Mouse (Mus musculus) gastrocnemius, postnatal 36 days (tissue): ENCODE results near the gene Wipi1. TPM values are rescaled to one million over a fixed set of nuclear protein-coding genes. Genes with fewer than 3 reads are reported as not detected.

ENCODE experiments used
- DNase-seq, 2 experiments: peaks; one replicate each; pipeline ENCODE4 v3.0.0; 2022
- intact Hi-C: fragments of 180-260 bp; cut with DNase I; formaldehyde crosslinking; loops from one replicate; pipeline ENCODE4 v1.15.1; 2025
- total RNA-seq, 2 experiments: library from RNA; stranded (reverse); gene quantifications; 2 replicates each; pipeline ENCODE4 v1.2.3; 2021

Wipi1 gene
- total RNA-seq, 2 experiments from 2014 or later: 55.6 to 58.9 TPM

DNA sequence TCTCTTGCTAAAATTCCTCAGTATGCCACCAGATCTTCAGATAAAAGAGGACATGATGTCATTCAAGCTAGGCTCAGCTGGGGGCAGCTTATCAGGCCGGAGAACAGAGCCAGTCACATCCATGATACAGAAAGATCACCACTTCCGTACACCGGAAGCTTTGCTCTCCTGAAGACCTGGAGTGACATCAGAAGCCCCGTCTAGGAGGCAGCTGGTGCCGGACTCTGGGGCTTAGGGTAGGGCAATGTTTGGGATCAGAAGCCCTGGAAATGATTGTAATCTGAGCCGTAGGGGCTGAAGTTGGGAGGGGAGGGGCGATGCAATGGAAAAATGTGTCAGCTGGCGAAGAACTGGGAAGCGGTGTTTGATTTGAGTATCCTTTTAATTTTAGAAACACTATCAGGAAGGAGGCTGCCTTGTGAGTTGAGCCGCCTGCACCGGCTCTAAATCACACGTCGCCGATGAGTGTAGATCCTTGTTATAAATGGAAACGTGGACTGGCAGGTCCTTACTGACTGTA, 10.8 kb upstream of the Wipi1 start:
- DNase-seq: no peak
- intact Hi-C loops: no loop called here

DNA sequence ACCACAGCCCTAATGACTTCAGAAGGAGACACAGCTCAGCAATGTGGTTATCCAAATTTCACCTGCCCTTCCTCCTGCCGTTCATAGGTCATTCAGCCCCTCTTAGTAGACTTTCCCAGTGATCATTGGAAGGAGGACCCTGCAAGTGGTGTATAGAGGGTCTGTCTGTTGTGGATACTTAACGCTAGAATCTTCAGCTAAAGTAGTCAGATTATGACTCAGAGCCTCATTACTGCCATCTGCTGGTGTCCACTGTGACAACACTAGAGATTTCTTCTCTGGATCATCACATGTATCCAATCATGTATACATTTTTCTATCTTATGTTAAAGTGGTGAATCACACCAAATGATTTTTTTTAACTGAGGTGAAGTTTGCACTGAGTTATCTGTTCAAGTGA, 9.4 kb upstream of the Wipi1 start:
- DNase-seq: no peak

DNA sequence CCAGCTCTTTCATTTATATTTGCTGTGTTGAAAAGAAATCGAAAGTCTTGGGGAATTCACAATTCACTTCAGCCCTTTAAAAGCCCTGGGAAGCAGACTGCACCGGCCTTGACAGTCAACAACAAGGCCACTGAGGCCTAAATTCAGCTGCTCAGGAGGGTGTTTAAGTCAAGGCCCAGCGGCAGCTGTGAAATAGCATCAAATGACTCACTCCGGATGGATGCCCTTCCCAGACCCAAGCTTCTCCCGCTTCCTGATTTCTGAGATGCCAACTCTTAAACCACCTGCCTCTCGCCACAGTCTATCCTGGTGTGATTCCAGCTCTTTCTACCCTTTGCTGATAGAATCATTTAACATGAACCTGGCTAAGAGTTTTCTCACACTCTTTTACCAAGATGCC, 8.6 kb upstream of the Wipi1 start:
- intact Hi-C loops: no loop called here
- no peak for DNase-seq

More for the DNA sequence above, 9.4 kb upstream of the Wipi1 start:
- intact Hi-C loops: no loop called here

DNA sequence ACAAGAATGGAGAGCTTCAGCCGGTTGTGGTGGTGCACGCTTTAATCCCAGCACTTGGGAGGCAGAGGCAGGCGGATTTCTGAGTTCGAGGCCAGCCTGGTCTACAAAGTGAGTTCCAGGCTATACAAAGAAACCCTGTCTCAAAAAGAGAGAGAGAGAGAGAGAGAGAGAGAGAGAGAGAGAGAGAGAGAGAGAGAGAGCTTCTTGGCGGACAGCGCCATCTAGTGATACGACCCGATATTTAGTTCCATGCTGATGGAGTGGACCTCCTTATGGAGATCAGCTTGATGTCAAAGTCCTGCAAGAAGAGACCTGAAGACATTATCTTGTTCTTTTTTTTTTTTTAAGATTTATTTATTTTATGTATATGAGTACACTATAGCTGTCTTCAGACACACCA, 7.3 kb upstream of the Wipi1 start:
- DNase-seq: peak in 1 of 2 experiments; percentile 54
- intact Hi-C loops: loop anchor here (5.0 to 10.0 kb wide), 2 partner anchors 174 to 287 kb away; no protein-coding TSS in a partner anchor

DNA sequence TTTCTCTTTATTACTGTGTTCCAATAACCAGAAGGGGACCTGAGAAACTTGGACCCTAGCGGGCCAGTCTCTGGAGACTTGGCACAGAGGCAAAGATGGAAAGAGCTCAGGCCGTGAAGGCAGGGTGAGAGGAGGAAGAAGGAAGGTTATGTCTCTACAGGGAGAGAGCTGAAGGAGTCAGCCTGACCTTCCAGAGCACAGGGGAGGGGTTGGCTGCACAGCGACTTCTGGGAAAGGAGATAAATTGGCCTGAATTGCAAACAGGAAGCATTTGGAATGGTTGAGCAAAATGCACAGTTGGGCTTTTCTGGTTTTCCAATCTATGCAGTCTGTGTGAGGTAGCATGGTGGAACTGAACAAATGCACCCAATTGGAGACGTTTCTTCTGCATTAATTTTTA, 5.0 kb upstream of the Wipi1 start:
- no peak for DNase-seq
- intact Hi-C loops: loop anchor here (5.0 to 10.0 kb wide), 2 partner anchors 172 to 284 kb away; no protein-coding TSS in a partner anchor

DNA sequence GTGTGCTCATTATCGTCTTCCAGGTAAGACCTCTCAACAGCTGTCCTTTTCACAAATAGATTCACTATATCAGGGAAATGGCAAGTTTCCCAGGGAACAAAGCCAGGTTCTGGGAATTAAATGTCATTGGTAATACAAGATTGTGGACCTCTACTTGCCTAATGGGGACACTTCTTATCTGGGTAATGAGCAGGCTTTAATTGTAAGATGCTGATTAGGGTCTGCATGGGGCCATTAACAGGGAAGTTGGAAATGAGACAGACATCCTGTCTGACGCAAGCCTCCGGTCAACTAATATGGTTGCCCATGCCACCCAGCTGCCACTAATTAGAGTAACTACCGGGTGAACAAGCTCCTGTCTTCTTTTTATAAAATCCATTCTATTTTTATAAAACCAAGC, 4.6 kb upstream of the Wipi1 start:
- no peak for DNase-seq
- intact Hi-C loops: loop anchor here (5.0 to 10.0 kb wide), 2 partner anchors 172 to 284 kb away; no protein-coding TSS in a partner anchor

DNA sequence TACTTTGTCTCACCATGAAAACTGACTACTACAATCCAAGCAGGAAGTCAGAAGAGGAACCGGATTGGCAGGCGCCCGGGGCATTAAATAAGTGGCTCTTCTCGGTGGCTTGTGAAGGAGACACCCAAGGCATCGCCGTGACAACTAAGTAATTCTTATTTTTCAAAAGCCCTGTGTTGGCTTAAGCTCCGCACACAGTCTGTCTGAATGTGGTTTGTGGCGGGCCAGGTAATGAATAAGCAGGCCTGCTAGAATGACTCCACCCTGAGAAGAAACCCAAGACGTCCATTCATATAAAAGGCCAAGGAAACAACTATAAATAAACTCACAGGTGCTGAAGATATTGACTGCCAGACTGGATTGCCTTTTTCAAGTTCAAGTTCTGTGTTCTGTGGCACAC, 3.5 kb upstream of the Wipi1 start:
- no peak for DNase-seq
- intact Hi-C loops: loop anchor here (5.0 to 10.0 kb wide), 2 partner anchors 170 to 283 kb away; no protein-coding TSS in a partner anchor

DNA sequence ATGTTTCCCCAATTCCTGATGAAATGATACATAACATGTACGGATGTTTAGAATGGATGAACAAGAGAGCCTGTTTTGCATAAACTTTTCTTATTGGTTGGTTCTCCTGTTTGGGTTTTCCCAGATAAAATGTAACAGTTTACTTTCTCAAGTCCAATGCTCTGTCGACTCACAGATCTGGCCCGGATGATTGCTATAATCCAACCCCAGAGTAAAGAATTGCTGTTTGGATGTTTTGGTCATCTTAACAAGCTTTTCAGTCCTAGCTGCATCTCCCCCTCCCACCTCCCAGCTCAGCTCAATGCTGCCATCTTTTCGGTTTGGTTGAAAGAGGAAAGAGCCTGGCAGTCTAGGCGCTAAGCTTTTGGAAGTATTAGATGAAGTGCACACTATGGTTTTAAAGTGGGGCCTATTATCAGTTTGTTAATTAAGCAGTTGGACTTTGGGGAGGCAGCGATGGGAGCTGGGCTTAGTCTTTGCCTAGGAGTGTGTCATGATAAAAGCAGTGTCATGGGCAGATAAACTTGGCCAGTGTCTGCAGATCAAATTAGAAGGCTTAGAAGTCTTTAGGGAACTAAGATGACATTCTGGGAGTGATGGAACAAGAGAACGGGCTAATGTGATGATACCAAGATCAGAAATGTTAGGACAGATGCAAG, 1.2 kb upstream of the Wipi1 start:
- intact Hi-C loops: loop anchor here (10.0 kb wide), 1 partner anchor 168 kb away; no protein-coding TSS in a partner anchor
- no peak for DNase-seq

DNA sequence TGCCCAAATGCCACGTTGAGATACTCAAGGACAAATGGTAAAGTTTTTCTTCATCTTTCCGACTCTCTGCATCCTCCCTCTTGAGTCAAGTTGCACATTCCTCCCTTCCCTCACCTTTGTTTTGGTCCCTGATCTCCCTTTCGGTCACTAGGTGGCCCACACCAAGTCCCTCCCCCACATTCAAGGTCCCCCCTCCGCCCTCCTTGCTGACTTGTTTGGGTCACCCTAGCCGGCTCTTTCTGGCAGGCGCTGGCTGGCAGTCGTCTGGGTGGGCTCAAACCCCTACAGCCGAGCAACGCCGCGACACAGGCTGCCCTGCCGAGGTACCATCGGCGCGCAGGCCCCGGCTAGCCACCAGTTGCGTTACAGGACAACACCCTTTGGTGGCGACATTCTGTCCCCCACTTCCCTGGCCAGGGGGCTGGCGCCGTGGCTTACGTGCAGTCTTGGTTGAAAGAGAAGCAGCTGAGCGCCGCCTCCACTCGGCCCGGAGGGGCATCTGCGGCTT, 918 bp downstream of the Wipi1 start:
- no peak for DNase-seq
- intact Hi-C loops: loop anchor here (2.0 to 10.0 kb wide), 2 partner anchors 16 to 166 kb away; no protein-coding TSS in a partner anchor

DNA sequence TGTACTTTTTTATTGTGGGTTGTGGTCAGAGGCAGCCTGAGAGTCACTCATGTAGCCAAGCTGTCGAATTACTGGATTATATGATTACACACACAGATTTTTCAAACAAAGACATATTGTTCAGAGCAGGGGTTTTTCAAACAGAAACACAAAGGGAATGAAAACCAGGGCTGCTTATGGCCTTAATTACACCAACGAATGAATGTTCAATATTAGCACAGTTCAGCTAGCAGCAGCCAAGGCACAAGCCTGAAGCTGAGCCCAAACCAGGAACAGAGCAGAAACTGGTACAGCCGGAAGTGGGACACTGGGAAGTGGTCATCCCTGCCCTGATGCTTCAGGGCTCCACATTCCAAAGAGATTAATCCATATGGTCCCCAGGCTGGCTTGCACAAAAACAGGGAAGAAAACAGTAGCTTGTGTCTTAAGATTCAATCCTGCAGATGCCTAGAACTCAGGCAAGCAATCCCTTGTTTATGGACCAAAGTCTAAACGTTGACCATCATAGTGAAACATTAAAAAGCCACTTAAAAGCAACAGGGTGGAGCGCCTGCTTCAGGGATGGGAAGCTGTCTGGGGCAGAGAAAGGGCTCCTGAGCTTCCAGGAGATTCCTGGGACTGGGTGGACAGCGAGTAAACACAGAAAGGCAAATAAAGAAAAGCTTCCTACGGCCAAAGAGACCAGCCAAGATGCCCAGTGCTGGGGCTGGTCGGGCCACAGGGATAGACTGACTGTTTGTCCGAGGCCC, 1.5 kb downstream of the Wipi1 start:
- intact Hi-C loops: loop anchor here (2.0 to 10.0 kb wide), 2 partner anchors 15 to 165 kb away; no protein-coding TSS in a partner anchor

DNA sequence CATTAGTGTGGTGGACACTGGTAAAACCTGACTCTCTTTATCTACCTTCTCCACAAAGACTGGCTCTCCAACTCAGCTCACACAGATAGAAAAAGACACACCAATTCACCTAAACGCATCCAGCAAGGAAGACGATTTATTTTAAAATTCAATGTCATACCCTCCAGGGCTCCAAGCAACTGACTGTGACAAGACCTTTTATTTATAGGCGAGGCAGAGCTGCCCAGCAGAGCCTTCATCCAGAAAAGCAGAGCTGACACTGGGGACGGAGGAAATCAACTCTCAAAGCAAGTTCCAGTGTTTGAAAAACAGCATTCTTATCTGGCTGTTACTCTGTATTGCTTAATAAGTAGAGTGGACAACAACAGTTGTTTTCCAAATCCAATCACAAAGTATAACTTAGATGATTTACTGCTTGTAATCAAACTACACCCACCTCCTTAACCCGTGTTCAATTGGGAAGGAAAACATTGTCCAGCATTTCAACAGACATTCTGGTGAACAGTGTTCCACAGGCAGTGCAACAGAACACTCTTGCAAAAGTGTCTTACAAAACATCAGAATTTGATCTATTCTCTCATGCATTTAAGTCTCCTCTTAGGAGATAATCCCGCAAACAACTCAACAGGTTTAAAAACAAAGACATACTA, 2.7 kb downstream of the Wipi1 start:
- no peak for DNase-seq
- intact Hi-C loops: no loop called here

More for the DNA sequence above, 1.5 kb downstream of the Wipi1 start:
- DNase-seq: no peak

DNA sequence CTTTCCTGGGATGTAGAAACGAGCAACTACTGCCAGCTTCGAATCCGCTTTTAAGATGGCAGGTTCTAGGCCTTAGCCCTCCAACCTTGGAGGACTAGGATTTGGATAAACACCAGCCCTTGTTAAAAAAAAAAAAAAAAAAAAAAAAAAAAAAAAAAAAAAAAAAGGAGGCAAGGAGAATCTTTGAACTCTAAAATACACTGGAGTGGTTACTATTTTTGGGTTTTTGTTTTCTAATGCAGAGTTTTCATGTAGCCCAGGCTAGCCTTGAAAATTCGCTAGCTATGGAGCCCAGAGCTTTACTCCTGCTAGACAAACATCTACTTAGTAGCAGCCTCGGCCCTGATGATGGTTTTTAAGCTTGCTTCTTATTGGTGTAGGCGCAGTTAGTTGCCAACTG, 4.2 kb downstream of the Wipi1 start:
- intact Hi-C loops: no loop called here
- no peak for DNase-seq

DNA sequence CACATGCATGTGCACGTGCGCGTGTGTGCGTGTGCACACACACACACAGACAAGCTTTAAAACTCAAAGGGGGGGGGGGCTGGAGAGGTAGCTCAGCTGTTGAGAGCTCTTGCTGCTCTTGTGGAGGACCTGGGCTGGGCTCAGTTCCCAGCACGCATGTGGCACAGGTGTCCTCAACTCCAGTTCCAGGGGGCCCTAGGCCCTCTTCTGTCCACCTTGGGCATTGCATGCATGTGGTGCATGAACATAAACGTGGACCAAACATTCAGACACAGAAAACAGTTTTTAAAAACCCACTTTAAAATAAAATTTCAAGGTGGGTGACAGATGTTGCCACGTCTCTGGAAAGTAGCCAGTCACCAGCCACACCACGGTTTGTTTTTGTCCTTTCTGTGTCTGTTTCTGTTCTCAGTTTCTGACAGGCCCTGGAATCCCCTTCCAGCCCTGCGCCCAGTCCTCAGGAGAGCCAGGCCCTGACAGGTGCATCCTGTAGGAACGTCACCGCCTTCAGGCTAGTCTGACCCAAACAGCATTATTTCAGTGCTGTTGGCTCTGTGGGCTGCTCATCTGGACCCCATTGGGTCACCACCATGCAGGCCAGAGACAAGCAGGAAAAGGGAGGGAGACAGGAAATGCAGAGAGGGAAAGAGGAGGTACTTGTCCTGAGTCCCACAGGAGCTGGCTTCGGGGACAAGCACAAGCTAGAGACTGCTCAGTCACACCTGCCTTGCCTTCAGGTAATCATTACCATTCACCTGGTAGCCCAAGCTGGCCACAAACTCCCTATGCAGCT, 12.8 kb downstream of the Wipi1 start:
- no peak for DNase-seq
- intact Hi-C loops: no loop called here

DNA sequence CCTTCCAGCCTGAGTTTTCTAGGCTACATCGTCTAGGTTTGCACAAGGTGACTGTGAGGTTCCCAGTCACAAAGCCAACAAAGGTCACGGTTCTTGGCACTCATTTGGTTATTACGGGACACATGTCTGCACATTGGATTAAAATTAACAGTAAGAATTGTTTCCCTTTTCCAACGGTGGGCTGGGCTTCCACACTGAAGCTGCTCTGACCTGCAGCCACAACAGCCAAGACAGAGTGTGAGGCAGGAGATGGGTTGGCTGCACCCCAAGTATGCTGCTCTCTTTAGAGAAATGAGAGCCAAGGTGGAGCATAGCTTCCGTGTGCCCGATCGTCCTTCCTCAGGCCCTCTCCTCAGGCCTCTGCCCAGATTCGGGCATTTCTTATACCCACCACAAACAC, 17.0 kb downstream of the Wipi1 start:
- no peak for DNase-seq
- intact Hi-C loops: loop anchor here (2.0 kb wide), 1 partner anchor 16 kb away; the partner anchor contains the start of gene Wipi1

DNA sequence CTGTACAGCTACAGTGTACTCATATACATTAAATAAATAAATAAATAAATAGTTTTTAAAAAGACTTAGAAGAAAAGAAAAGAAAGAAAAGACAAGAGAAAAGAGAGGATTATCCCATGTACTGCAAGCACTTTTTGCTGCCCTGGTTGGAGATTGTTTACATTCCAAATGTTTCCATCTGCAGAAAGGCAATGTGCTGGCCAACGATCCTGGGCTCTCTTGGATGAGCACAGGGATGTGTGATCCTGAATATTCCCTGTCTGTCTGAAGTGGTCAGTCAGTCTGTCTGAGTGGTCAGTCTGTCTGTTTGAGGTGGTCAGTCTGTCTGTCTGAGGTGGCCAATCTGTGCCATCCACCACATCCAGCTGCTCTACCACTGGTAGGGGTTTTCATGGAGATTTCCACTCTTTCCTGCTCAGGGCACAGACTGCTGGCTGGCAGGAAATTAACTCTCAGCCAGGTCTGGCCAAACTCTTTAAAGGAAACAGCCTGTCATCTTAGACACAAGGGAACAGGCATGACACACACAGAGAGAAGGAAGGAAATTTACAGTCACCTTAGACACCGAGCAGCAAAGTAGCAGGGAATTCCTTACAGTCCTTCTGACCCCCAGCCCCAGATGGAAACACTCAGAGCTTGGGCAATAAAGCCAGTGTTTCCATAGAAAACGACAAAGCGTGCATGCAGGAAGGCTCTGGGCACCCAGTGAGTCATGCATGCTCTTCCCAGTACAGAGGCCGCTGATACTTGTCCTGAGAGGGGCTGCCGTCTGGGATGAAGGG, 18.4 kb downstream of the Wipi1 start:
- DNase-seq: no peak
- intact Hi-C loops: no loop called here

DNA sequence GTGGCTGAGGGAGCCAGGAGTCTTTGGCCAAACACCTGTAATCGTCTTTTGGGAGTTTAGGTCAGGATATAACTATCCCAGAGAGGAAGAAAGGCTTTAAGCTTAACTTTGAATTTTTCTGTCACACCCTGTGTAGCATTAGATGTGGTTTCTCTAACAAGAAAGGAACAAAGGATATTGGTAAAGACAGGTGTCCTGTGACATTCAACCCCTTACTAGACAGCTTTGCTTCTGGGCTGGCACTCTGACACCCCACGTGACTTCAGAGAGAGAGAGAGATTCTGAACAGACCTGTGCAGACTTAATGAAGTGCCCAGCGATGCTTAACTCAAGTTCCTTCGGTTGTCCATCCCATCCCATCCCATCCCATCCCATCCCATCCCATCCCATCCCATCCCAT, 20.3 kb downstream of the Wipi1 start:
- intact Hi-C loops: no loop called here

DNA sequence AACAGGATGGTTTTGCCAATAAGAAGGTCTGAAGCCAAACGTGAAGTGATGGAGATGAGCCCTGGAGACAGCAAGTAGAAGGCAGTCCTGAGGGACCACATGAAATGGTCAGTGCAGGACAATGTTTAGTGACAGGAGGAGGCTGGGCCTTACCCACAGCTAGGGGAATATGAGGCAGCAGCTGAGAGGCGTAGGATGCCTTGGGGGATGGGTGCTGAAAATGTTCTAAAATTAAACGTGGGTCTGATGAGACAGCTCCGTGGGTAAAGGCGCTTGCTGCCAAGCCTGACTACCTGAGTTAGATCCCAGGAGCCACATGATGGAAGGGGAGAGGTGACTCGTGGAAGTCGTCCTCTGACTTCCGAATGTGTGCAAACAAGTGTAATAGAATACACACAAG, 21.8 kb downstream of the Wipi1 start:
- intact Hi-C loops: no loop called here
- DNase-seq: no peak

More for the DNA sequence above, 20.3 kb downstream of the Wipi1 start:
- no peak for DNase-seq

DNA sequence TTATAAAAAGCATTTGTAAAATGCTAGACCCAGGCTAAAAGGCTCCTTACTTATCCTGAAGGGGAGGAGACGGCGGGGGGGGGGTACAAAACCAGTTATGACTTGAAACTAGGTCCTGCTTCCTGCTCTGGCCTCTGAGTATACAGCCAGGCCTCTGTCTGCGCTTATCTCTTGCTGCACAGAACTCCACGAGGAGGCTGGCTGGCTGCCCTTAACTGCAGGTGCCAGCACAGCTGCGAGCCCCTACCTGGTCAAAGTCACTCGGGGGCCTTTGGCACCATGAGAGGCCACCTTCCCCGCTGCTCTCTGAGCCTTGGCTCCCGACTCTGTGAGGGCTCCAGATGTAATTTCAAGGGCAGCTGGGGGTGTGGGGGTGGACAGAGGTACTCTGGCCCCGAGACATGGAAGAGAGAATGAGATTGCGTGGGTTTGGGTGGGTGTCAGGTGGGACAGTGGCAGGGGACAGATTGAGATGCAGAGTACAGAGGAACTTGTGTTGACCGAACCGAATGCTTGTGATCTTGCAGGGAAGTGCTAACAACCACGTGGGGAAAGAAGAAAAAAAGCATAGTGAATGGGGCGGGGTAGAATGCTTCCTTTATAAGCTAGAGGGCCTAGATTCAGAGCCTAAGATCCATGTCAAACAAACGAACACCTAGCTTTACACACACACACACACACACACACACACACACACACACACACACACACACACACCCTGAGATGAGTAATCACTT, 24.0 kb downstream of the Wipi1 start:
- no peak for DNase-seq
- intact Hi-C loops: loop anchor here (5.0 kb wide), 2 partner anchors 271 to 346 kb away; no protein-coding TSS in a partner anchor
